Mouse (Mus musculus) liver, adult (tissue): ENCODE measurements around the gene Spi1.

Experiments
- GATA4 ChIP-seq: IDR thresholded peaks from 2 replicates; pipeline ENCODE4 v1.6.1; 2014; ENCODE audit warnings: mild to moderate bottlenecking, low read length; ENCODE audit not compliant: insufficient replicate concordance

Gene Spi1

DNA sequence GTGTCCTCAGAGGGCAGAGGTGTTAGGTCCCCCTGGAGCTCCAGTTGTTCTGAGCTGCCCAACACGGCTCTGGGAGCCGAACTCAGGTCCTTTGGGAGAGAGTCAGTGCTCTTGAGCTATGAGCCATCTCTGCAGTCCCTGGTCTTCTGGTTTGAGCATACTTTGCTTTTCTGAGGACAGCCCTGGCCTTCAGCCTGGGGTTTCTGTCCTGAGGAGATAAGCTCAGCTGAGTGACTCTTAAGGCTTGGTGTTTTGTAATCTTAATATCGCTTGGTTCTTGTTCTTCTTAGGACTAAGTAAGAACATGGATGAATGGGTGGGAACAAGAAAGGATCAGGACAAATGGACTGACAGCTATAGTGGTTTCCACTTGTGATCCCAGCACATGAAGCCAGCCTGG is 26.0 kb downstream of the Spi1 start:
- TF ChIP-seq GATA4, result no peak

DNA sequence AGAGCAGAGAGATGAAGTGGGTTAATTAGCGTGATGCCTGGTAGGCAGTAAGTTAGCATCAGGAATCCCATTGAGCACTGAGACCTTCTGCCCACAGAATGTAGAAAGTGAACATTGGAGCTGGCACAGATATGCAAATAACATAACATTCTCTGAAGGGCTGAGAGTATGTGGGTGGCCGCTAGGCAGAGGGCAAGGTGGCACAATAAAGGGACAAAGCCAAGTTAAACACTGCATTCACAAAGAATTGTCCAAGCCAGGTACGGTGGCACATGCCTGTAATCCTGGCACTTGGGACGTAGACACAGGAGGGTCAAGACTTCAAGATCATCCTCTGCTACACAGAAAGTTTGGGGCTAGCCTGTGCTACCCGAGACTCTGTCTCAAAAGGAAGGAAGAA is 27.1 kb downstream of the Spi1 start:
- no peak for TF ChIP-seq GATA4

DNA sequence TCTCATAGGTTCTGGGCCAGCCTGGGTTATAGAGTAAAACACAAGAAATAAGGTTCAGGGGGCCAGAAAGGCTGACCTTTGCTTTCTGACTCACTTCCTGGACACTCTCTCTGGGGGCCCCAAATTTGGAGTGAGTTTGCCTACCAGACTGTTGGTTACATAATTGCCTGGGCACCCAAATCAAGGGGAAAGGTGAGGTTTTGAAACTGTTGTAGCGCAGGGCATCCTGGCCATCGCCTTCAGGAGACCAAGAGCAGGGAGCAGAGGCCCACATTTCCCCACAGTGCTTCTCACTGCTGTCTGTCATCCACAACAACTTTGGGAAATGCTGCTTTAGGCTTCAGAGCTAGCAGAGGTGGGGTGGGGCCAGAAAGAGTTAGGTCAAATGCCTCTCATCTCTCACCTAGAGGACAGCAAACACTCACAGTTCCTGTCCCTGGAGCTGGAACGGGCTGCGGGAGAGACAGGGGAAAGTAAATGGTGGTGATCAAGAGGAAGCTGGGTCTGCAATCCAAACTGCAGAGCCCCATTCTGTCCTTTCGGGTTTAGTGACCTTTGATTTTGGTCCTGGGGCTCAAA is 27.7 kb downstream of the Spi1 start:
- no peak for TF ChIP-seq GATA4

DNA sequence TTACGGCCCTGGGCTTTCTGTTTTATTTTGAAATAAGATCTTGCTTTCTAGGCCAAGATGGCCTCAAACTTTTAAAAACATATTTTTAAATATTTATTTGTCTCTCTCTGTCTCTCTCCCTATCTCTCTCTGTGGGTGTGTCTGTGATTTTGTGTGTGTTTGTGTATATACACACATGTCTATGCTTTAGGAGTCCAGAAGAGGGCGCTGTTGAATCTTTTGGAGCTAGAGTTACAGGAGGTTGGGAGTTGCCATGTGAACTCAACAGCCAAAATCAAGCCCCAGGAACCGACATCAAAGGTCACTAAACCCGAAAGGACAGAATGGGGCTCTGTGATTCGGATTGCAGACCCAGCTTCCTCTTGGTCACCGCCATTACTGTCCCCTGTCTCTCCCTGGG is 28.2 kb downstream of the Spi1 start:
- no peak for TF ChIP-seq GATA4

DNA sequence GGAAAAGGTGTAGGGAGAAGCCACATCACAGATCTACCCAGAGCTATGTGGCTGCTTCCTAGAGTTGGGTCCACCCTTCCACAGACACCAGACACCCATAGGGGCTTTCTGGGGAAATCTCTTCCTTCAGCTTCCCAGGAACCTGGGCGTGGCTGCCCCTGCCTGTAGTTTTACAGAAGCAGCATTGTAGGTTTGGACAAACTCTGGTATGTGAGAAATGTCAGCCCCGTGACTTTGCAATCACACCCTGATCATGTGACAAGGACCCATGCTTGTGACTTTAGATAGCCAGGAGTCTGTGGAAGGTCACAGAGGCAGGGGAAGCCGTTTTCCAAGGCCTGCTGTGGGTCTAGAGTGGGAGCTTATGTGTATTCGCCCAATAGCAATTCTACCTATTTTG is 30.3 kb downstream of the Spi1 start:
- TF ChIP-seq GATA4, result no peak

DNA sequence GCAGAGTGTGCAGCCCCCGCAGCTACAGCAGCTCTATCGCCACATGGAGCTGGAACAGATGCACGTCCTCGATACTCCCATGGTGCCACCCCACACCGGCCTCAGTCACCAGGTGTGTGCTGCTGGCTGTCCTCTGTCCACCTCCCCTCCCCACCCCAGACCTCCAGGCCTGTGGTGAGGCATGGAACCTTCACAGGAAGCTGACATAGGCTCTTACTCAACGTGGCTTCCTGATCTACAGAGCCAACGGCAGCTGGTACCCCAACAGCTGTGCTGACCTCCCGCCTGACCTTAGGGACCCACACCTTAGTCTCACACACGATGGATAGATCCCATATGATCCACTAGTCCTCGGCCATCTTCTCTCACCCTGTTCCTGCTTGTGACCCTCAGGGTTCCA is 31.1 kb downstream of the Spi1 start:
- no peak for TF ChIP-seq GATA4

DNA sequence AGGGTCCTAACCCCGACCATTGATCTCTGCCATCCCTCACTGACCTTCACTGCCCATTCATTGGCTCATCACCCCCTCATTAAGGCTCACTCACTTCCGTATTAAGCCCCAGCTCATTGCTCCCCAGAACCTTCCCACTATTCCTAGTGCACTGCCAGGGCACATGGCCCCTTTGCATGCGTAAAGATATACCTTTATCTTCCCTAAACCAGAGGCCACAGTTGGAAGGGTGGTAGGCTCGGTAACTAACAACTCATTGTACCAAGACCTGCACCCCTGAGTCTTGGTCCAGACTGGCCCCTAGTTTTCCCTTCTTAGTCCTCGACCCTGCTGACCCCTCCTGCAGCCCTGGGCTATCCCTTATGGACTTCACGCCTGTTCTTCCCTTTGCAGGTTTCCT is 31.7 kb downstream of the Spi1 start:
- no peak for TF ChIP-seq GATA4

DNA sequence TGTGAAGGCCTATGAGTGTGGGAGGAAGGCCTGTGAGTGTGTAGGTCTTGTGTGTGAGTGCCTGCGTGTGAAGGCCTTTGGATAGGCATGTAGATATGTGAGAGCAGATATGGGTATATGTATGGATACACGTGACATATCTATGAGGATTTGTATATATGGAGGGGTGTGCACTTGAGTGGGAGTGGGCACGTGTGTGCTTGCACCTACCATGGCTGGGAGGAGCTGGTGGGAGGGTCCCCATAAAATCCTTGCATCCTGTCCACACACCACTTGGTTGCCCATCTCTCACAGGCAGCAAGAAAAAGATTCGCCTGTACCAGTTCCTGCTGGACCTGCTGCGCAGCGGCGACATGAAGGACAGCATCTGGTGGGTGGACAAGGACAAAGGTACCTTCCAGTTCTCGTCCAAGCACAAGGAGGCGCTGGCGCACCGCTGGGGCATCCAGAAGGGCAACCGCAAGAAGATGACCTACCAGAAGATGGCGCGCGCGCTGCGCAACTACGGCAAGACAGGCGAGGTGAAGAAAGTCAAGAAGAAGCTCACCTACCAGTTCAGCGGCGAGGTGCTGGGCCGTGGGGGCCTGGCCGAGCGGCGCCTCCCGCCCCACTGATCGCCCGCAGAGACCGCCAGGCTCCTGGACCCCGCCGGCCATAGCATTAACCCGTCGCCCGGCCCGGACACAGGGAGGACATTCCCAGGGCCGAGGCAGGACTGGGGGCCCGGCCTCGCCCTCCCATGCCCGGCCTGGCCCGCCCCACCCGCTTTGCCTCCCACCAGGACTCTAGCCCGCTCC is 32.8 kb downstream of the Spi1 start:
- no peak for TF ChIP-seq GATA4

DNA sequence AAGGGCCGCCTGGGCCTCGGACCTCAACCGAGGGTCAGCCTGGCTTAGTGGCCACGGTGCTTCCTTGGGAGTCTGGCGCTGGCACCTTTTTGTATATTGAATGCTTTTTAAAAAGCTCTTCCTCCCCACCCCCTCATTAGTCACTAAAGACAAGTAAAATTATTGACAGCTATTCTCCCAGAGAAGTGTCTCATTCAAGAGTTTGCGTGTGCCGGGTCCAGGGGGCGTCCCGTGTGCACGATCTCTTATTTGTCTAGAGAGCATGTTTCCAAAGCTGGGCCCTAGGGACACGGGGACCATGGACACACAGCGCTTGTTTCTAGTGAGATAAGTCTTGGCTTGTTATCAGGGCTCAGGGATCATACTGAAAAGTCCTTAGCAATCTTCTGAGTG is 33.4 kb downstream of the Spi1 start:
- TF ChIP-seq GATA4, result no peak

DNA sequence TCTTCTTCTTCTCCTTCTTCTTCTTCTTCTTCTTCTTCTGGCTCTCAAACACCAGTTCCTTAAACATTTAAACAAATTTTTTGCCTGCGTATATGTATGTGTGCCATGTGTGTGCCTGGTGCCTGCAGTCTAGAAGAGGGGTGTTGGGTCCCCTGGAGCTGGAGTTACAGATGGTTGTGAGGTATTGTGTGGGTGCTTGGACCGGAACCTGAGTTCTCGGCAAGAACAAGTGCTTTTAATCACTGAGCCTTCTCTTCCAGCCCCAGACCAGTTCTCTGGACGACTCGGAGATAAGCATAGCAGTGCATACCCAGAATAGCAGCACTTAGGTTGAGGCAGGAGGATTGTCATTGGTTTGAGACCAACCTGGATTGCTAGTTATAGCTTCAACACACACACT is 34.7 kb downstream of the Spi1 start:
- no peak for TF ChIP-seq GATA4

DNA sequence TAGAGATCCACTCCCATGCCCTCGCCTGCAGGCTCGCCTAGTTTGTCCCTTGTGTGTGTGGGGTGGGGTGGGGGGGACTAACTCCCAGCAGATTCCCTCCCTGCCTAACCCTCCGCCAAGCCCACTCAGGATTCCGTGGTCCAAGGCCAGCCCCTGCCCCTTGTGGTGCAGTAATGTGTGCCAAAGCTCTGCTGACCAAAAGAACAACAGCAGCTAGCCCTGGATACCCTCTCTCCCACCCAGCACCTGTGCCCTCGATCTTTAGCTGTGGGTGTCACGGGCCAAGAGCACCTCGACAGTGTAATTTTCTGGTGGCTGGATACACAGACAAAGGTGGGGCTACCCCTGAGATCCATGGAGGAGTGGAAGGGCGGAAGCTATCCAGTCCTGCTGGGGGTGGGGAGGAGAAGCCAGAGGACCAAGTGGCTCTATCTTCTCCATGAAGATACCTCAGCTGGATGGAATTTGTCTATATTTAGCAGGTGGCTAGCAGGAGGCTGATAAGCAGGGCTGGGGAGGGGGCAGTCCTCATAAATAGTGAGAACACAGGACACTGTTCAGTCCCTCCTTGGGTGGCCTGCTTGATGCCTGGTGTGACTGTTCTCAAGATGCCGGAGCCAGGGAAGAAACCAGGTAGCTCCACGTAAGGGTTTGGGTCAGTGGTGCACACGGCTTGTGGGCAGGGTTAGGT is 35.5 kb downstream of the Spi1 start, which contains the start of gene Mybpc3:
Mybpc3 (plus strand) TSS at position 560 of the 691 bp plus-strand sequence.
- no peak for TF ChIP-seq GATA4

DNA sequence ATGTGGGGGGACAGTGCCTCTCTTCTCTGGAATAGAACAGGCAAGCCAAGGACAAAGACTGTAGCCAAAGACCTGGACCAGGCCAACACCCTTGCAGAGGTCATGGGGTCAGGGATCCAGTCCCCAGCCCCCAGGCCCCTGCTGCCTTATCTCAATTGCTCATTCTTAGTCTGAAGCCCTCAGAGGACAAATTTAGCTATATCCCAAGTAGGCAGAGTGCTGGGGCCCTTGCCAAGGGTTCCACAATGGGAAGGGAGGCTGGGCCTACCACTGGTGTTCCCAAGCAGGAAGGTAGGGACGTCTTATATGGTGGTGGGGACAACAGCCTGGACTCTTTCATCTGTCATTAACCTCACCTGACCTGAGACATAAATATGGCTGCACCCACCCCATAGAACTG is 36.5 kb downstream of the Spi1 start:
- TF ChIP-seq GATA4, result no peak

DNA sequence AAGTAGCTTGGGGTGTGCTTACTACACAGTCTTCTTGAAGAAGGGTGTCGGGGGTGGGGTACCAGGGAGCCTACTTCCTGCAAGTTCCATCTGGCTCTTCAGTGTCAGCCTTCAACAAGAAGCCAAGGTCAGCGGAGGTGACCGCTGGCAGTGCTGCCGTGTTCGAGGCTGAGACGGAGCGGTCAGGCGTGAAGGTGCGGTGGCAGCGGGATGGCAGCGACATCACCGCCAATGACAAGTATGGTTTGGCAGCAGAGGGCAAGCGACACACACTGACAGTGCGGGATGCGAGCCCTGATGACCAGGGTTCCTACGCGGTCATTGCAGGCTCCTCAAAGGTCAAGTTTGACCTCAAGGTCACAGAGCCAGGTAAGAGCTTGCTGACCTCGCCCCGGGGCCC is 36.9 kb downstream of the Spi1 start:
- no peak for TF ChIP-seq GATA4

DNA sequence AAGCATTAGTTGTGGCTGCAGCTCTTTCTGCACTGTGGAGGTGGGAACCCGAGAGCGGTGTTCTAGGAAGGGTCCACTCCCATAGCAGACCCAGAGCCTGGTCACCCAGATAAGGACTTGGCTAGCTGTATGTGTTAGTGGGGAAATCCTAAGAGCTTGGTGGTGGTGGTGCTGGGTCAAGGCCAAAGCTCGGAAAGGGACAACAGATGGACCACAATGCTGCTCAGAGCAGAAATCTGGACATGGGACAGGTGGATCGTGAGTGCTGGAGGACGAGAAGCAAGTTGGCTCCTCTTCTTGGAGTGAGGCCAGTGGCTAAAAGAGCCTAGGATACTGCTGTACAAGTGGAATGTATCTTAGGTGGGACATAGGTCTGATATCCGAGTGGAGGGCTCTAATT is 37.4 kb downstream of the Spi1 start:
- TF ChIP-seq GATA4, result no peak

DNA sequence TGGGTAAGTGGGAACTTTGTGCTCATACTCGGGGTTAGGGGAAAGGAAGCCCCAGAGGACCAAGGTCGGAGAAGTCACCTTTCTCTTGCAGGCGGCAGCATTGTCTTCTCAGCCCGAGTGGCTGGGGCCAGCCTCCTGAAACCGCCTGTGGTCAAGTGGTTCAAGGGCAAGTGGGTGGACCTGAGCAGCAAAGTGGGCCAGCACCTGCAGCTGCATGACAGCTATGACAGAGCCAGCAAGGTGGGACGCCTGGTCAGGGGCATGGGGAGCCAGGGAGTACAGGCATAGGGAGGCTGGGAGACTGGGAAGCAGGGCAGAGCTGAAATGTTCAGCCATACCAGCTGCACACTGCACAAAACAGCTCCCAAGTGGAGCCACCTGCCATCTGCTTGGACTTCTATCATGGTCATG is 38.1 kb downstream of the Spi1 start:
- no peak for TF ChIP-seq GATA4

DNA sequence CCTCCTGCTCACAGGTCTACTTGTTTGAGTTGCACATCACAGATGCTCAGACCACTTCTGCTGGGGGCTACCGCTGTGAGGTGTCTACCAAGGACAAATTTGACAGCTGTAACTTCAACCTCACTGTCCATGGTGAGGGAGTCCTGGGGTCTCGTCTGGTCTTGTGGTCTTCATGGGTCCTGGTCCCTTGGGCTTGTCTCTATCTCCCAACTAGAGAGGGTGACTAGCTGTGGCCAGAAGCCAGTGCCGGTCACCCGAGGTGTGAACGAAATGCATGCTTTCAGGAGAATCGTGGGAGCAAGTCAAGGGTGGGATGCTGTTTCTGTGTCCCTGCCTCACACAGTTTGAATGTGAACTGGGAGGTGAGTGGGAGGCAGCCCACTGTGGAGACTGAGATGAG is 38.8 kb downstream of the Spi1 start:
- TF ChIP-seq GATA4, result no peak
